Mouse (Mus musculus) MEL (cell line): ENCODE data around the gene Slc35b2.

Experiments
- CTCF ChIP-seq, 3 experiments: IDR thresholded peaks in 2 of 3; conservative IDR thresholded peaks in 1 of 3; 2 replicates each; pipeline ENCODE4 v1.5.1; 2011 to 2012; ENCODE audit warnings: low read length in 3 of 3, low read depth in 2 of 3, mild to moderate bottlenecking in 2 of 3, improper control_type of control experiment in 1 of 3, inconsistent platforms in 1 of 3, mixed read lengths in 1 of 3, moderate library complexity in 1 of 3; ENCODE audit not compliant: control insufficient read depth in 1 of 3, insufficient read depth in 1 of 3, poor library complexity in 1 of 3, severe bottlenecking in 1 of 3
- HCFC1 ChIP-seq: IDR thresholded peaks from 2 replicates; pipeline ENCODE4 v1.6.1; 2012; ENCODE audit warnings: low read depth, mild to moderate bottlenecking, inconsistent platforms, low read length, improper control_type of control experiment, moderate library complexity
- MAFK ChIP-seq: IDR thresholded peaks from 2 replicates; pipeline ENCODE4 v1.6.1; 2011; ENCODE audit warnings: low read depth, mild to moderate bottlenecking, low read length, improper control_type of control experiment, borderline replicate concordance
- MAX ChIP-seq: IDR thresholded peaks from 2 replicates; pipeline ENCODE4 v1.6.1; 2011; ENCODE audit warnings: low read length, improper control_type of control experiment
- MAZ ChIP-seq: IDR thresholded peaks from 2 replicates; pipeline ENCODE4 v1.6.1; 2012; ENCODE audit warnings: low read depth, mild to moderate bottlenecking, inconsistent platforms, low read length, improper control_type of control experiment
- MYC ChIP-seq: IDR thresholded peaks from 2 replicates; pipeline ENCODE4 v1.6.1; 2011; ENCODE audit warnings: low read depth, mild to moderate bottlenecking, low read length, improper control_type of control experiment, moderate library complexity
- NRF1 ChIP-seq: IDR thresholded peaks from 2 replicates; pipeline ENCODE4 v1.6.1; 2014; ENCODE audit warnings: low read depth, mild to moderate bottlenecking, inconsistent platforms, low read length, improper control_type of control experiment, moderate library complexity; ENCODE audit not compliant: poor library complexity, insufficient read depth, severe bottlenecking
- POLR2A ChIP-seq, 2 experiments: IDR thresholded peaks; 2 replicates each; pipeline ENCODE4 v1.6.1; 2011 to 2012; ENCODE audit warnings: low read length in 2 of 2, mild to moderate bottlenecking in 2 of 2, control low read depth in 1 of 2, improper control_type of control experiment in 1 of 2, low read depth in 1 of 2, moderate library complexity in 1 of 2; ENCODE audit not compliant: control insufficient read depth in 1 of 2, insufficient read depth in 1 of 2, poor library complexity in 1 of 2
- POLR2AphosphoS2 ChIP-seq: IDR thresholded peaks from 2 replicates; pipeline ENCODE4 v1.6.1; 2011; ENCODE audit warnings: low read length, improper control_type of control experiment
- RCOR1 ChIP-seq: IDR thresholded peaks from 2 replicates; pipeline ENCODE4 v1.6.1; 2012; ENCODE audit warnings: low read depth, mild to moderate bottlenecking, inconsistent platforms, low read length, improper control_type of control experiment

DNA sequence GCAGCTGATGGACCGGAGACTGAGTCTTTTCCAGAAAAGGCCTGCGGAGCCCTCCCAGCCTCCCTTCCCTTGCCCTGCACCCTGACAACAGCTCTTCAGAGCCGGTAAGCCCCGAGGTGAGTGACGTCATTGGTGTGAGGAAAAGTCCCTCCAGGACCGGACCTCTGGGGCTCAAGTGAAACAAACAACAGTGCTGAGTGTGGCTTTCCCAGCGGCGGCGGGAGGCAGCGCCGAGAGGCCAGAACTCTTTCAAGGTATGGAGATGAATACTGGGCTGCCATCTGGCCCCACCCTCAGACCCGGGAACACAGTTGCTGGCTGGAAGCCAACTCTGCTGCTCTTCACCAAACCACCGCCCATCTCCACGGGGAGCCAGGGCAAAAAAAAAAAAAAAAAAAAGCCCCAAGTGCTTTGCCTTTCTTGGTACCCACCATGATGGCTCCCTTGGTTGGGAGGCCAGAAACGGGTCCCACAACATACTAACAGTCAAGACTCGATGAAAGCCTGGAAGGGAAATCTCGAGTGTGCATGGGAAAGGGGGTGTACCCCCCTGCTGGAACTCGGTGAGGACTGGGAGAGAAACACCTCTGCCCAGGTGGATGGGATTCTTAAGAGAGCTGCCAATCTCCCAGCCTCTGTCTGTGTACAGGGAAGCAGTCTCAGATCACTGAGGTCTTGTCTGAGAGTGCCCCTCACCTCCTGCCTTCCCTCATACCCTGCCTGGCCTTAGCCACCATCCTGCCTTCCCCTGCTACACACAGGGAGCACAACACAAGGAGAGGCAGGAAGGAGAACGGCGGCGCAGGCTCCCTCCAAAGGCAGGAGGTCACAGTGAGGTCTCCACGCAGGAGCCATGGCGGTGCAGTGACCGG lies 19.4 kb upstream of the Slc35b2 start:
- TF ChIP-seq NRF1 (no peak), MAX (no peak), CTCF (IDR thresholded peaks at IDR 0.05 in 2 of 3, conservative IDR thresholded peaks at IDR 0.05 in 1 of 3; ENCODE audit: control insufficient read depth in 1 of 3, insufficient read depth in 1 of 3, low read depth in 2 of 3, low read length in 3 of 3, poor library complexity in 1 of 3, severe bottlenecking in 1 of 3) (no peak), HCFC1 (no peak), MAZ (no peak), RCOR1 (no peak), POLR2AphosphoS2 (no peak), POLR2A (IDR thresholded peaks at IDR 0.05; ENCODE audit: control insufficient read depth in 1 of 2, insufficient read depth in 1 of 2, low read depth in 1 of 2, low read length in 2 of 2, poor library complexity in 1 of 2) (no peak), MYC (no peak), MAFK (no peak)
